Mouse (Mus musculus): Measurements from ENCODE around the gene Ddn. TPM values are rescaled to one million over a fixed set of nuclear protein-coding genes. Genes with fewer than 3 reads are reported as not detected.

Ddn gene
- polyA plus RNA-seq, 1 experiment from 2014 or later = 0.04 TPM

GRCm38 (mm10) chr15:98843595-98844223, 34.4 kb upstream of the Ddn start:
- no peak for ATAC-seq (ENCODE audit: insufficient number of reproducible peaks, low FRiP score)
- Histone ChIP-seq H3K9me3 (replicated peaks) (no peaks in the 10 kb centered on the region), H3K4me2 (no peak overlapping the region), H3K4me3 (no peak overlapping the region), H3K4me1 (replicated peaks) (no peaks in the 10 kb centered on the region), H3K36me3 (peaks cover 100% of the 10 kb centered on the region), H3K27ac (ENCODE audit: poor library complexity, severe bottlenecking) (no peak overlapping the region), H3K27me3 (replicated peaks) (no peaks in the 10 kb centered on the region), H3K9ac (no peak overlapping the region)
- WGBS = 89% methylated on average over 11 of the region's 11 CpGs

DNA sequence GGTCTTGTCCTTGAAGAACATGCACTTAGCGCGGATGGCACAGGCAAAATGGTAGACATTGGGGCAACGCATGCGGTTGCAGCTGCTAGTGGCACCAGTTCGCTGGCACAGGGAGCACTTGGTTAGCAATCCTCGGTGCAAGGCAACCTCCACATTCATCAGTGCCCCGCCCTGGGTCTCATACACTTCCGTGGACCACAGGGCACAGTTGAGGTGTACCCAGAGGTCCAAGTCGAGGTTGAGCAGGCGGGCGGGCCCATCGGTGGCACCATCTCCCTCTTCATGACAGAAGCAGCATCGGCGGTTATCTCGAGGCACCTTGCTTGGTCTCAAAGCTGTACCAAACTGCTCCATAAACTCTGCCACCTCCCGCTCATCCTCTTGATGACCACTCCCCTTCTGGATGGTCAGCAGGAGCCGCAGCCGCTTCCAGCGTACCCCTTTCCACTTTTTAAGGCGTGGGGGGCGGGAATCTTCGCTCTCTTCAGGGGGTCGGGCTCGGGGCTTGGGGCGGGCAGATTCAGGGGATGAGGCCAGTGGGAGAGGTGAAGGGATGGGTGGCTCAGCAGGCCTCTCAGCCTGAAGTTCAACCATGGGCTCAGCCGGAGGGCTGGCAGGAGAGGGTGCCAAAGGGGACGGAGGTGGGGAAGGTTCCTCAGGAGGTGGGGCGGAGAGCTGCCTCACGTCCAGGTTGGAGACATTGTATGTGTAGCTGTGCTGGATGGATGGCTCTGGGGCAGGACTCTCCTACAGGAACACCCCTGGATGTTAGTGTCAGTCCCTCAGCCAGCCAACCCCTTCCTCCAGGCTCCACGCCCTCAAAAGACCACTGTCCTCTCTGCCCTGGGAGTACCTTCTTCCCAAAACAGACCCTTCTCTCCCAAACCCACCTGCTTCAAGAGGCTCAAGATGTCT, 30.6 kb upstream of the Ddn start:
- Histone ChIP-seq H3K36me3 (peaks cover 100% of the 10 kb centered on the region), H3K9ac (no peak overlapping the region), H3K9me3 (replicated peaks) (no peaks in the 10 kb centered on the region), H3K4me2 (no peak overlapping the region), H3K27ac (ENCODE audit: poor library complexity, severe bottlenecking) (no peak overlapping the region), H3K27me3 (replicated peaks) (no peaks in the 10 kb centered on the region), H3K4me3 (no peak overlapping the region), H3K4me1 (replicated peaks) (peaks cover 13% of the 10 kb centered on the region)
- ATAC-seq (ENCODE audit: insufficient number of reproducible peaks, low FRiP score) = no peak
- WGBS = 95% methylated on average over 30 of the region's 30 CpGs

GRCm38 (mm10) chr15:98839161-98839560, 29.9 kb upstream of the Ddn start:
- H3K9me3 ChIP-seq (replicated peaks) = no peaks in the 10 kb centered on the region
- no peaks in the 10 kb centered on the region for H3K27me3 ChIP-seq (replicated peaks)
- H3K36me3 ChIP-seq = peaks cover 100% of the 10 kb centered on the region
- no peak overlapping the region for H3K9ac ChIP-seq
- no peak for ATAC-seq (ENCODE audit: insufficient number of reproducible peaks, low FRiP score)
- H3K4me1 ChIP-seq (replicated peaks) = peaks cover 13% of the 10 kb centered on the region
- 96% methylated on average over 14 of the region's 14 CpGs for WGBS
- H3K4me3 ChIP-seq = no peak overlapping the region
- H3K27ac ChIP-seq (ENCODE audit: poor library complexity, severe bottlenecking) = no peak overlapping the region
- no peak overlapping the region for H3K4me2 ChIP-seq

- peaks cover 20% of the 10 kb centered on the region for H3K4me1 ChIP-seq (replicated peaks)
- no peak for ATAC-seq (ENCODE audit: insufficient number of reproducible peaks, low FRiP score)
These were observed 28.4 kb upstream of the Ddn start for GRCm38 (mm10) chr15:98837743-98838103.

GRCm38 (mm10) chr15:98837006-98837742, 27.9 kb upstream of the Ddn start:
- Histone ChIP-seq H3K4me3 (no peak overlapping the region), H3K4me1 (replicated peaks) (peaks cover 22% of the 10 kb centered on the region), H3K9me3 (replicated peaks) (no peaks in the 10 kb centered on the region), H3K9ac (no peak overlapping the region), H3K36me3 (peaks cover 91% of the 10 kb centered on the region), H3K27ac (ENCODE audit: poor library complexity, severe bottlenecking) (no peak overlapping the region), H3K27me3 (replicated peaks) (no peaks in the 10 kb centered on the region), H3K4me2 (no peak overlapping the region)
- WGBS = 85% methylated on average over 21 of the region's 21 CpGs
- no peak for ATAC-seq (ENCODE audit: insufficient number of reproducible peaks, low FRiP score)

More at GRCm38 (mm10) chr15:98837743-98838103, 28.4 kb upstream of the Ddn start:
- H3K9ac ChIP-seq = no peak overlapping the region
- no peak overlapping the region for H3K27ac ChIP-seq (ENCODE audit: poor library complexity, severe bottlenecking)
- H3K9me3 ChIP-seq (replicated peaks) = no peaks in the 10 kb centered on the region
- H3K4me3 ChIP-seq = no peak overlapping the region
- H3K27me3 ChIP-seq (replicated peaks) = no peaks in the 10 kb centered on the region
- H3K36me3 ChIP-seq = peaks cover 97% of the 10 kb centered on the region
- no peak overlapping the region for H3K4me2 ChIP-seq
- 69% methylated on average over 4 of the region's 4 CpGs for WGBS

GRCm38 (mm10) chr15:98835291-98835690, 26.0 kb upstream of the Ddn start:
- peak overlapping the region; percentile 45; the same call in 1 of the 2 replicates for H3K27ac ChIP-seq (ENCODE audit: poor library complexity, severe bottlenecking)

DNA sequence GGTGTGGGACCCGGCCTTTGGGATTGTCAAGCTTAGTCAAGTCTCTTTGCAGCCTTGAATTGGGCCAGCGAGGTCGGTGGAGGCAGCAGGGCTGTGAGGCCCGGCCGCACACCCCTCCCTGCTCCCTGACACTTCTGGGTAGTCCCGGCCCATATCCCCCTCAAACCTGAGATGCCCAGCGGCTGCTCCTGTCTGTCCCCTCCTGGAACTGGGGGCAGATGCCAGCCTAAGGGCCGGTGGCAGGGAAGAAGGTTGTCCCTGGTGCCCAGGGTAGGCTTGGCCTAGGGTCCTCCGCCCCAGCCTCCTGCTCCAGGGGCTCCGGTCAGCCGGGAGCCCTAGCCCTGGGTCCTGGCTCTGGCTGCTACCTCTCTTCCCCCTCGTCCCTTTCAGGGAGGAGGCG, 24.8 kb upstream of the Ddn start:
- Histone ChIP-seq H3K4me1 (replicated peaks) (peaks cover 33% of the 10 kb centered on the region), H3K27me3 (replicated peaks) (no peaks in the 10 kb centered on the region), H3K4me3 (no peak overlapping the region), H3K4me2 (no peak overlapping the region), H3K27ac (ENCODE audit: poor library complexity, severe bottlenecking) (no peak overlapping the region), H3K36me3 (peaks cover 63% of the 10 kb centered on the region), H3K9me3 (replicated peaks) (no peaks in the 10 kb centered on the region), H3K9ac (no peak overlapping the region)
- ATAC-seq (ENCODE audit: insufficient number of reproducible peaks, low FRiP score) = no peak
- WGBS = 84% methylated on average over 13 of the region's 13 CpGs

More at GRCm38 (mm10) chr15:98835291-98835690, 26.0 kb upstream of the Ddn start:
- no peaks in the 10 kb centered on the region for H3K27me3 ChIP-seq (replicated peaks)
- no peak for ATAC-seq (ENCODE audit: insufficient number of reproducible peaks, low FRiP score)
- no peaks in the 10 kb centered on the region for H3K9me3 ChIP-seq (replicated peaks)
- H3K4me3 ChIP-seq = no peak overlapping the region
- H3K4me1 ChIP-seq (replicated peaks) = peaks cover 22% of the 10 kb centered on the region
- H3K4me2 ChIP-seq = no peak overlapping the region
- peaks cover 73% of the 10 kb centered on the region for H3K36me3 ChIP-seq
- no peak overlapping the region for H3K9ac ChIP-seq
- 75% methylated on average over 14 of the region's 14 CpGs for WGBS

DNA sequence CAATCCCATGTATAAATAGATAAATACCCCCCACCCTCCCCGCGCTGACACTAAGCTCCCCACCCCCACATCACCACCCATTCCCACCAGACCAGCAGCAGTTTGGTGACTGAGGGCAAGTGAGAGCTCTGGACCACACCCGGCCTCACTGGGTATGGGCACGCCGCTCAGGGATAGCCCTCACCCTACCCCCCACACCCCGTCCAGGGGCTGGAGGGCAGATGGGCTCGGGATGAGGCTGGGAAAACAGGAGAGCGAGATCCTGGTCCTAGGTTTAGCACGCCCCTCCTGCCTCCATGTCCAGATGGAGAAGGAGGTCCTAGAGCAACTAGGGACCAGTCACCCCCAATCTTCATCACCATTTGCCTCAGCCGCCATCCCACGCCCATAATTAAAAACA, 24.0 kb upstream of the Ddn start:
- ATAC-seq (ENCODE audit: insufficient number of reproducible peaks, low FRiP score) = no peak
- Histone ChIP-seq H3K27ac (ENCODE audit: poor library complexity, severe bottlenecking) (no peak overlapping the region), H3K27me3 (replicated peaks) (no peaks in the 10 kb centered on the region), H3K9ac (peak overlapping the region; percentile 10; the same call in 1 of the 2 replicates), H3K36me3 (peaks cover 58% of the 10 kb centered on the region), H3K4me1 (replicated peaks) (peaks cover 37% of the 10 kb centered on the region), H3K4me3 (no peak overlapping the region), H3K4me2 (no peak overlapping the region), H3K9me3 (replicated peaks) (no peaks in the 10 kb centered on the region)
- WGBS = 85% methylated on average over 11 of the region's 11 CpGs

DNA sequence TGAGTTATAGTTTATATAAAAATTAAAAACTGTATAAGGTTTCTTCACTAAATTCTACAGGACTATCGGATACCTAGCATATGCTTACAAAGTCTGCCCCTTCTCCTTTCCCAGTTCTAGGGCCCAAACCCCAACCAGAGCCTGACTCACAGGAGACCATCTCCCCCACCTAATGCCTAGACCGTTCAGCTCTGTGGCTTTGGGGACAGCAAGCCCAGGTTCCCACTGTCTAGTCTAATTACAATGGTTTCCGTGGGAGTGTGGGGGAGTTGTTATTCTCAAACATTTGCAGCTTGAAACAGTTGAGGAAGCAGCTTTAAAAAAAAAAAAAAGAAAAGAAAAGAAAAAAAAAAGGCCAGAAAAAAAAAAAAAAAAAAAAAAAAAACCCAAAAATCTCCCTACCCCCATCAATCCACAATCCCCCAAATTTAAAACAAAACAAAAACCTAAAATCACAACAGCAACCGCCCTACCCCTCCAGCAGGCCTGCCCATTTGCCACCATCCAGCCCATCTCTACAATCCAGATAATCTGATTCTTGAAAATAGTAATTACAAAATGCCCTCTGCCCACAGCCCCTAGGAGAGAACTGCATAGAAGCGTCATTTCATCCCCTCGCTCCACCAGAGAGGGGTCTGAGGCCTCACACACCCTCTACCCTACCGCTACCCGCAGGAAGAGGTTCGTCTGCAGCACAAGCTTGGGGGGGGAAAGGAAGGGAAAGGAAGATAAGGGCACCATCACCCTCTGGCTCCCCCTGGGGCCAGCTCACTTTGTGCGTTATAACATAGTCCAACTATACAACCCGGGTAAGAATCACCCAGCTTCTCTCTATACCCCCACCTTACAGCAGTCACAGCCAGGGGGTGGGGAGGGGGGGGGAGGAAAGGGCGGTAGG, 23.1 kb upstream of the Ddn start:
- Histone ChIP-seq H3K9me3 (replicated peaks) (no peaks in the 10 kb centered on the region), H3K4me3 (no peak overlapping the region), H3K4me2 (0 out of 2 replicates have a peak overlapping the region, but pooled peaks have one; percentile 71), H3K9ac (no peak overlapping the region), H3K4me1 (replicated peaks) (peaks cover 45% of the 10 kb centered on the region), H3K27ac (ENCODE audit: poor library complexity, severe bottlenecking) (peak overlapping the region; percentile 97), H3K27me3 (replicated peaks) (no peaks in the 10 kb centered on the region), H3K36me3 (peaks cover 51% of the 10 kb centered on the region)
- no peak for ATAC-seq (ENCODE audit: insufficient number of reproducible peaks, low FRiP score)
- 46% methylated on average over 12 of the region's 12 CpGs for WGBS

DNA sequence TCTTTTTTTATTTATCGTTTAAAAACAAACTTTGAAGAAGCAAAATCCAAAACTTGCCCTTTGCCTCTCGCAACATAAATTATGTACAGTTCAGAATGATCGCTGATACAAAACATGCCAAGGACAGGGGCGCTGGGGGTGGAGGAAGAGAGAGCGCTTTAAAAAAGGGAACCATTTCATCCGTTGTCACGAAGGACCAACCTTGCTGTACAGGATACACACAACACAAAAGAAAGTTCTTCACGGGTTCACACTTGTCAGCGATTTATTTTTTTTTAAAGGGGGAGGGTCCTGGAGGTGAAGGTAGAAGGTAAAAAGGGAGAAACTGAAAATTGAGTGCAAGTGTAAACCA, 22.4 kb upstream of the Ddn start:
- 15% methylated on average over 9 of the region's 9 CpGs for WGBS
- peak overlapping the region; percentile 71 for H3K4me2 ChIP-seq

More for the DNA sequence above, 22.4 kb upstream of the Ddn start:
- Histone ChIP-seq H3K4me1 (replicated peaks) (peaks cover 52% of the 10 kb centered on the region), H3K4me3 (peak overlapping the region; percentile 81), H3K27ac (ENCODE audit: poor library complexity, severe bottlenecking) (peak overlapping the region; percentile 97), H3K9me3 (replicated peaks) (no peaks in the 10 kb centered on the region), H3K36me3 (peaks cover 44% of the 10 kb centered on the region), H3K27me3 (replicated peaks) (no peaks in the 10 kb centered on the region), H3K9ac (peak overlapping the region; percentile 92; the same call in 1 of the 2 replicates)
- ATAC-seq (ENCODE audit: insufficient number of reproducible peaks, low FRiP score) = no peak
